Mouse (Mus musculus) stomach, postnatal 0 days (tissue): ENCODE results near the gene Slfn14.

Experiments used
- CTCF ChIP-seq: IDR thresholded peaks from 2 replicates; pipeline ENCODE4 v1.5.1; 2016; ENCODE audit warnings: antibody characterized with exemption, low read depth, mild to moderate bottlenecking, moderate library complexity
- EP300 ChIP-seq: optimal IDR thresholded peaks from 2 replicates; pipeline ENCODE3; 2016; ENCODE audit warnings: antibody characterized with exemption

GRCm38 (mm10) chr11:83285627-83286026 is 899 bp downstream of the Slfn14 start:
- TF ChIP-seq CTCF (no peak), EP300 (no peak)
